9 mouse cellular contexts compared by ENCODE assay signal in the genomic region with DNA sequence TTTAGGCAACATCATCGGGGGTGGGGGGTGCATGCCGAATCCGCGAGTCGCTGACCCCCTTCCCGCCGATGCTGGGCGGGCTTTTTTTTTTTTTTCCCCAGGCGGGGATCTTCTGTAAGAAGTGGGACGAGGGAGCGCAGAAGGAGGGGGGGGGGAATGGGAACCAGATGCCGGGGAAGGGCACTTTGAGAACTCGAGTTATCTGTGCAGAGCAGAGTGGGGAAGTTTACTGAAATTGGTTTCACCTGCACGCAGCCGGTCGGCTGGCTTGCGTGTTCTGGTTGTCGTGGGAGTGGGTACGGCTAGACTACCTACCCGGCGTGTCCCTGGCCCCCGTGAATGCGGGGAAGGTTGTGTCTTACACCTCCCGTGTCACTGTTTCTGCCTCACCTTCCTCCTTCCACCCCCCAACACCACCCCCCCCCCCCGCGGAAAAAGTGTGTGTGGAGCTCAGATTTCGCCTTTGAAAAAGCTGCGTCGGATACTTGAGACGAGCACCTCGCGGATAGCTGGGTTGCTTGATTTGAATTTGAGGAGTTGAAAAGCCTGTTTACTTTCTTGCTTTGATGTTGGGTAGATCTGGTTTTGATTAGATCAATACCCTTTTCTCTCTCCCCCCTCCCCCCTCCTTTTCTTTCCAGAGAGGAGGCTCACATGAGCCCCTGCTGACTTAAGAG. TPM values are rescaled to one million over a fixed set of nuclear protein-coding genes. Genes with fewer than 3 reads are reported as not detected.
A peak's percentile ranks its signal among the peaks of the same experiment; 100 is the strongest.
DNase-seq lines count a peak whose midpoint lies in the region; ATAC-seq and TF ChIP-seq lines count a peak whose summit lies in the region.
"Had no signal": no experiment of that assay in that cellular context is flagged by ENCODE, and none has a peak within 500 bp of the region (broad histone marks: within the 10 kb centered on the region; RNA-seq: fewer than 3 reads in every experiment).

No protein-coding gene starts in this region.

- peak overlapping the region; percentile 94 for H3K9ac ChIP-seq in heart, embryonic 15.5 days
- peak overlapping the region; percentile 96 for H3K9ac ChIP-seq in hindbrain, embryonic 12.5 days
- H3K9ac ChIP-seq in midbrain, embryonic 14.5 days (replicated peaks; ENCODE audit: low read length): peak overlapping the region; percentile 90

- no peaks in the 10 kb centered on the region for H3K9me3 ChIP-seq in heart, embryonic 15.5 days (replicated peaks)
- no peaks in the 10 kb centered on the region for H3K9me3 ChIP-seq in hindbrain, embryonic 12.5 days (replicated peaks)
- no peaks in the 10 kb centered on the region for H3K9me3 ChIP-seq in midbrain, embryonic 14.5 days (ENCODE audit: control insufficient read depth, low read length)

- no peak for TF ChIP-seq CTCF in brain, embryonic 14.5 days (IDR thresholded peaks at IDR 0.05; ENCODE audit: borderline replicate concordance, extremely low read depth, insufficient read depth, insufficient read length)

- H3K4me1 ChIP-seq in heart, embryonic 15.5 days (replicated peaks): peaks cover 50% of the 10 kb centered on the region
- peaks cover 67% of the 10 kb centered on the region for H3K4me1 ChIP-seq in hindbrain, embryonic 12.5 days
- H3K4me1 ChIP-seq in midbrain, embryonic 14.5 days (ENCODE audit: control insufficient read depth, insufficient read depth, low read length): peaks cover 62% of the 10 kb centered on the region

- TF ChIP-seq POLR2A in brain, embryonic 14.5 days (IDR thresholded peaks at IDR 0.05; ENCODE audit: borderline replicate concordance, extremely low read depth, insufficient read depth, insufficient read length, poor library complexity, severe bottlenecking): no peak

- intact Hi-C loops in heart, postnatal 25 days (cut with DNase I): loop anchor here (5.0 kb wide), 1 partner anchor 255 kb away; no protein-coding TSS in a partner anchor

- H3K36me3 ChIP-seq in heart, embryonic 15.5 days: no peaks in the 10 kb centered on the region
- no peaks in the 10 kb centered on the region for H3K36me3 ChIP-seq in hindbrain, embryonic 12.5 days
- H3K36me3 ChIP-seq in midbrain, embryonic 14.5 days (ENCODE audit: control insufficient read depth, insufficient read depth, low read length): no peaks in the 10 kb centered on the region

- WGBS in heart, embryonic 15.5 days: 1% methylated on average over 31 of the region's 32 CpGs
- under 1% methylated on average over 30 of the region's 32 CpGs for WGBS in hindbrain, embryonic 12.5 days
- under 1% methylated on average over 29 of the region's 32 CpGs for WGBS in midbrain, embryonic 14.5 days

- DNase-seq in heart, postnatal 25 days (ENCODE audit: low spot score): no peak
- DNase-seq in brain, embryonic 14.5 days (ENCODE audit: low read depth): peak; percentile 69
- DNase-seq in midbrain, embryonic 14.5 days: peak; percentile 66
- DNase-seq in spleen, adult 18-20 months: no peak
- no peak for DNase-seq in retina, postnatal 1 day
- DNase-seq in c-Kit-positive CD71-positive TER-119-positive erythroid progenitor cells, embryonic 14.5 days (ENCODE audit: low spot score): no peak

- no peak overlapping the region; the same call in 1 of the 2 replicates for H3K27ac ChIP-seq in heart, embryonic 15.5 days
- H3K27ac ChIP-seq in hindbrain, embryonic 12.5 days: peak overlapping the region; percentile 100
- peak overlapping the region; percentile 100 for H3K27ac ChIP-seq in midbrain, embryonic 14.5 days (replicated peaks; ENCODE audit: low read depth, low read length)

- H3K4me3 ChIP-seq in heart, embryonic 15.5 days: peak overlapping the region; percentile 94
- H3K4me3 ChIP-seq in hindbrain, embryonic 12.5 days: peak overlapping the region; percentile 95
- peak overlapping the region; percentile 89 for H3K4me3 ChIP-seq in midbrain, embryonic 14.5 days (replicated peaks; ENCODE audit: low read depth, low read length)

- ATAC-seq in heart, embryonic 15.5 days (replicated peaks; ENCODE audit: insufficient number of reproducible peaks, insufficient read depth, low FRiP score, low read depth): no peak
- ATAC-seq in hindbrain, embryonic 12.5 days (ENCODE audit: low FRiP score): no peak
- no peak for ATAC-seq in midbrain, embryonic 14.5 days (ENCODE audit: low FRiP score, low TSS enrichment)

- H3K27me3 ChIP-seq in heart, embryonic 15.5 days: peaks cover 18% of the 10 kb centered on the region
- H3K27me3 ChIP-seq in hindbrain, embryonic 12.5 days: no peaks in the 10 kb centered on the region; the same call in 1 of the 2 replicates
- no peaks in the 10 kb centered on the region for H3K27me3 ChIP-seq in midbrain, embryonic 14.5 days (ENCODE audit: control insufficient read depth, insufficient read depth, low read length)
- H3K27me3 ChIP-seq: Patski had no signal

- peak overlapping the region; percentile 98 for H3K4me2 ChIP-seq in heart, embryonic 15.5 days
- H3K4me2 ChIP-seq in hindbrain, embryonic 12.5 days (replicated peaks): peak overlapping the region; percentile 79
- H3K4me2 ChIP-seq in midbrain, embryonic 14.5 days (ENCODE audit: low read length): peak overlapping the region; percentile 90

RNA-seq across cellular contexts. Expression of a gene that starts 2.5 kb away (rescaled TPM):
- 1.7 and 2.3 TPM in 2 replicates for polyA plus RNA-seq in heart, embryonic 15.5 days (2015; fragmentation: Nextera tagmentation; extraction: Ambion mirVana)
- total RNA-seq in heart, postnatal 25 days (2021): 1 to 10 TPM; 5.2 to 6.0 TPM
- polyA plus RNA-seq in brain, embryonic 14.5 days (2012; rRNA removed): 32.4 and 42.2 TPM in 2 replicates
- polyA plus RNA-seq in hindbrain, embryonic 12.5 days (2016; fragmentation: Nextera tagmentation; extraction: Ambion mirVana): 17.5 and 20.3 TPM in 2 replicates
- 14.1 and 19.4 TPM in 2 replicates for polyA plus RNA-seq in midbrain, embryonic 14.5 days (2014; fragmentation: Nextera tagmentation; extraction: Ambion mirVana)

Comparison
In these comparisons a context has a peak if more than half of its experiments do, and no peak if none do; other contexts are left out.
1. DNase-seq: peak in brain, embryonic 14.5 days (single experiment) and midbrain, embryonic 14.5 days (single experiment); none in heart, postnatal 25 days (single experiment), spleen, adult 18-20 months (0 of 2), retina, postnatal 1 day (single experiment) and c-Kit-positive CD71-positive TER-119-positive erythroid progenitor cells, embryonic 14.5 days (single experiment).
2. Peak in every context shown above with its lines, with median percentiles within 50 percentile points of each other: H3K4me2 ChIP-seq, H3K4me3 ChIP-seq and H3K9ac ChIP-seq.